Mouse (Mus musculus): ENCODE results near the gene Lrit2.

Lrit2 gene

DNA sequence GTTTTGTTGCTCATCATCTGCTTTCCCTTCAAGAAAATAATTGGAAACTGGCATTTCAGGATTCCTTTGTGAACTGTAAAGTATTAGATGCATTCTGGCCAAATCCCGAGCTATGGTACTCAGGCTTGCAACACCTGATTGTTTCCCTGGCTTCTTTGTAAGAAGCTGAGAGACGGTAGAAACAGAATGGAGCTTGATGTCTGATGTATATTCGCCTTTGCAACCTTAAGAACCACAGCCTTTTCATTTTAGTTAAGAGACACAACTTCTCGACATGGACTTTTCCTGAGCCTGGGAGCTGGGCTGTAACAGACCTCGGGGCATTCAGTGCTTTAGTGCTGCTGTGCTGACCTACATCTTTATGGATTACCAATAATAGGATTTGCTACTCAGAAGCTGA lies at the start of gene Lrit2:
Lrit2 (plus strand) TSS at position 301 of the 400 bp plus-strand sequence.
- DNase-seq (ENCODE audit: low spot score) = no peak

DNA sequence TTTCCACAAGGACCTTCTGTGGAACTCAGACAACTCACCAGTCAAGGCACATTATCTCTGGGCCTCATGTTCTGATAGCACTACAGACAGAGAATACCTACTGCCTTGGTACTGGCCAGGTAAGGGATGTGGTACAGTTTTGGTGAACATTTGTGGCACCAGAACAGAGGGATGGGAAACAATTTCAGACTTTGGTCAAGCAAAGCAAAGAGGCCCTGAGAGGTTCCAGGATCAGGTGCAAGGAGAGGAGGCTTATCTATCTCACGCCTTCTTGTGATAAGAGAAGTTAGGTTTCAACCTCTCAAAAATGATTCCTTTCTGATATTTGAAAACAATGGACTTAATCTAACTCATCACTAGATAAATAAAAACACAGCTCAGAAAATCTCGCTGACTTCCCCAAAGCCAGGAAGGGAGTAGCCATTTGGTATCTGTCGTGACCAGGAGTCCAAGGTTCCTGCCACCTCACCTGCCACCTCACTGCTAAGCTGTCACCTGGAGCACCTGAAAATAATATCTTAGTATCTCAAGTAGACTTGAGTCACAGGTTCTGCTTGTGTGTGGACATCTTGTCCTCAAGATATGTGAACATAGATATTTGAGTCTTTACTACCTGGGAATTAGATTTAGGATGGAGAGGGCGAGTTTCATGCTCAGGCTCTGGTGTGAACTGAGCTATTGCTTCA lies 40.3 kb upstream of the Lrit2 start:
- DNase-seq (ENCODE audit: low spot score) = no peak

DNA sequence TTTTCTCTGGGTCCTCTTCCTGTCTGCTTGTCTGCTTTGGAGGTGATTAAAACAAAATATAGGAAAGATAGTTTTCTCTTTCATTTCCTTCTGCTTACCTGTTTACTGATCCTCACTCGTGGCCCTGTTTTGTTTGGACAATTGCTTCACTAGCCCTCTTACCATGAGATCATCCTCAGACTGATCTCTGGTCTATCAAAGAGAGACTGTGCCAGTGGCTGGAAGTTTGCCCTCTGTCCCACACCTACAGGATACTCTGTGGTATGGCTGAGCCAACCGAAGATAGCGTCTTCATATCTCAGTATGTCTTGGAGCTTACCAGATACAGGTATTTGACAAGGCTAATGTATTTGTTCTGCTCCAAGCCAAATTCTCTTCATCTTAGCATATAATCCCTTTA lies 39.8 kb upstream of the Lrit2 start:
- DNase-seq (ENCODE audit: low spot score) = no peak

DNA sequence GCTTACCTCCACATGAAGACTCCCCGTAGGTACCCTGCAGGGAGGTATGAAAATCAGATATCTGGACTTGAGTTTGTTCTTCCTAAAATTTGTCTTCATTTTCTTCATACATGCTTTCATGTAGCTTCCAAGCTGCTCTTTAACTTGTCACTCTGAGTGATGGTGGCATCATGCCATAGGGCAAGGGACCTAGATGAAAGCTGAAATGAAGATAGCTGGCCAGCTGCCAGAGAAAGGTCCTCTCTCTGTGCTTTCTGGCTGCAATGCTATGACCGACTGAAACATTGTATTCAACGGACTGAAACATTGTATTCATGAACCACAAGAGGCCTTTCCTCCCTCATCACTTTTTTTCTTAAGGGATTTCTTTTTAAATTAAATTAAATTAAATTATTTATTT lies 39.2 kb upstream of the Lrit2 start:
- no peak for DNase-seq (ENCODE audit: low spot score)

DNA sequence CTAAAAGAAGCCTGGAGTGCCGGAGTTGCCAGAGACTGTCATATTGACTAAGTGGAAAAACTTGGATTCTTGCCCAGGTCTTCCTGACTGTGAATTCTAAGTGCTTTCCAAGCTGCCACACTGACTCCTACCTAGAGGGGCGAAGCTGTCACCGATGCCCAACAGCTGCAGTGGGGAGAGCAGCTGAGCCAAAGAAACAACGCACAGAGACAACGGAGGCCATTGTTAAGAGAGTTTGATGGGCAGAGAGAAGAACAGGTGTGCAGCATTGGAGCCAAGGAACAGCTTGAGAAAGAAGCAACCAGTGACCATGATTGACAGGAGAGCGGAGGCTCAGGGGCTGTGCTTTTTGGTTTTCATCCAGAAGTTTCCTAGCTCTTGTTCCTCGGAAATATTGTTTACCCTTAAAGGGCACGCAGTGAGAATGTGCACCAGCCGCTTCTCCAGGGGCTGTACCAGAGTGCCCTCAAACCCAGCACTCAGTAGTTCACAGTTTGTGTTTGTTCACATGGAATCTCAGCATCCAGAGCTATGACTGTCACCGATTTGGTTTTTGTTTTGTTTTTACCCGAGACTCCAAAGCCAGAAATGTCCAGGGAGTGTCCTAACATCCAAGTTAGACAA lies 35.1 kb upstream of the Lrit2 start:
- DNase-seq (ENCODE audit: low spot score) = no peak

DNA sequence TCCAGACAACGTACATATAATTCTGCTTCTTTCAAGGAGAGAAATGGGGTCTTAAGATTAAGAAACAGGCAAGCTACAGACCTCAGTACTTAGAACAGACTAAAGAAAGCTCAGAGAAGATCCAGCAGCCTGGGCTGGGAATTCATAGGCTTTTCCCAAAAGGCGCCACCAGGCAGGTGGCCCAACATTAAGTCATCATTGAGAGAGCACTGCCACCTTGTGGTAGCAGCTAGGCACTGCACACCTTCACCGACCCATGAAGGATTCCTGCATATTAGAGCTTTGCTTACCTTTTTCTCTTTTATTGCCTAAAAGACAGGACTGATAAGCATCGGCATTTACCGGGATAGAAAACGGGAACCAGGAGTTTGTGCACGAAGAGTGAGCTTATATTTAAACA lies 34.5 kb upstream of the Lrit2 start:
- DNase-seq (ENCODE audit: low spot score) = peak; percentile 84

DNA sequence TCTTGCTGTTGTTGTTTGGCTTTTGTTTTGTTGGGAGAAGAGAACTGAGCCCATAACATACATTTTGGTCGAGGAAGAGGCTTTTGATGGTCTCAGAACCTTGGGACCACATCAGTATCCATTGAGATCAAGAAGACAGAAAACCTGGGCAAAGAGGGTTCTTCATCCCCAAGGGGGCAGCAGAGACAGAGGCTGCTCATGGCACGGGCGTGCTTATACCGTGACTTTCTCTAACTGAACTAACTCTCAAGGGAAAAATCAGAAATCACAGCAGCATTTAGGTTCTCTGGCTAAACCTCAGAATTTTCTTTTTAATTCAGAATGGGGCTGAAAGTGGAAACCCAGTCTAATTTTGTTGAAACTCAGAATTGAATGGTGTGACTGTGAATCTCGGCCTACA lies 33.3 kb upstream of the Lrit2 start:
- DNase-seq (ENCODE audit: low spot score) = no peak

DNA sequence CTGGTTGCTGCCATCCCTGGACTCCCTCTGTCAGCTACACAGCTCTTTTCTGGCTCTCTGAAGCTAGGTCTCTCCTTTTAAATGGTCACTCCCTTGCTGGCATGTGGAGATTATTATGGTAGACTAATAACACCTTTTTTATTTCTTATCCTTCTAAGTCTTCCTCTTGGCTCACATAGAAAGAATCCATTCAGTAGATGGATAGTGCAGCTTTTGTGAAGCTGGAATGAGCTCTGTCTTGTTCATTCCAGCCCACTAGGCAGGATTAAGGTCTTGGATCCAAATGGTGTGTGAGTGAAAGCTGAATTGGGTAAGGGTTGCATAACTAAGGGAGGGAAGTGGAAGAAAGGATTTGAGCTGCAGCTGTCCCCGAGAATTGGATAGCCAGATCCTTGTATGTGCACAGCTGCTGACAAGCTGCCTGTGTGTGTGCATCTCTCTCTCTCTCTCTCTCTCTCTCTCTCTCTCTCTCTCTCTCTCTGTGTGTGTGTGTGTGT lies 18.8 kb upstream of the Lrit2 start, which contains the start of gene Rgr:
Rgr (minus strand) TSS at position 51 of the 497 bp plus-strand sequence.
- DNase-seq (ENCODE audit: low spot score) = no peak

DNA sequence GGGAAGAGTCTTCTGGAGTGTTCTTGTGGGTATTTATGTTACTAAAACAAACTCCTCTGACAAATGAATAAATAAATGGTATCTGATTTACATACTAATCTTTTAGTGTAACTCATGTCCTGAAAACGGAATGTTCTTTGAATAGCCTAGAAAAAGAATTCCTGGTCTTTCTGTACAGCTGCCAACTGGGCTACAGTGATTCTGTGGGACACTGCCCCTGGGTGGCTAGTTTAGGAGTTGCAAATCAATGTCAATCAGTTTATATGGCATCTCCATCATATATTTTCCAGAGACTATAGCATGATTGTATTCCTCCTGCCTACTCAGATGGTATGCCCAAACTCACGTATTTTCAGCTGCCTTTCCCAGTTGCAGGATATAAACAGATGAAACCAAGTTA lies 2.9 kb upstream of the Lrit2 start:
- DNase-seq (ENCODE audit: low spot score) = no peak

DNA sequence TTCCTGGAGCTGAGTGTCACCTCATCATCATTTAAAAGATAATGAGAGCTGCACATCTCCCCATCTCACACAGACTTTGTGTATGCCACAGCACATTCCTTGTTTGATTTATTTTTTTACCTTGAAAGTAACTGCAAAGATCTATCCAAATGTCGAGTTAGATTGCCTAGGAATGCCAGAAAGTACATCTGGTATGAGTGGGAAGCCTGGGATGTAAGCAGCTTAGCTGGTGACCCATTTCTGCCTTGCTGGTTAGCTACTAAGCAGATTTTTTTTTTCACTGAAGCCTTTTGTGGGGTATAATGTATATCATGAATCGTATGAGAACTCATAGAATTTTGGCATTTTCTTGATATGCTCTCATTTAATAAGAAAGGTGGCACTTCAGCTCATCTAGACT lies 1.1 kb upstream of the Lrit2 start:
- no peak for DNase-seq (ENCODE audit: low spot score)

DNA sequence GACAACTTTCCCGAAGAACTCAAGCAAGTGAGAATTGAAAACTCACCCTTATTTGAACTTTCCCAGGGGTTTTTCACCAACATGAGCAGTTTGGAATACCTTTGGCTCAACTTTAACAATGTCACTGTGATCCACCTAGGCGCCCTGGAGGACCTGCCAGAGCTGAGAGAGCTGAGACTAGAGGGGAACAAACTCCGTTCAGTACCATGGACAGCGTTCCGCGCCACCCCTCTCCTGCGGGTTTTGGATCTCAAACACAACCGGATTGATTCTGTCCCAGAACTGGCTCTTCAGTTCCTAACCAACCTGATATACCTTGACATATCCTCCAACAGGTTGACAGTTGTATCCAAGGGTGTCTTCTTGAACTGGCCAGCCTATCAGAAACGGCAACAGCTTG lies 787 bp downstream of the Lrit2 start:
- DNase-seq (ENCODE audit: low spot score) = peak; percentile 79

DNA sequence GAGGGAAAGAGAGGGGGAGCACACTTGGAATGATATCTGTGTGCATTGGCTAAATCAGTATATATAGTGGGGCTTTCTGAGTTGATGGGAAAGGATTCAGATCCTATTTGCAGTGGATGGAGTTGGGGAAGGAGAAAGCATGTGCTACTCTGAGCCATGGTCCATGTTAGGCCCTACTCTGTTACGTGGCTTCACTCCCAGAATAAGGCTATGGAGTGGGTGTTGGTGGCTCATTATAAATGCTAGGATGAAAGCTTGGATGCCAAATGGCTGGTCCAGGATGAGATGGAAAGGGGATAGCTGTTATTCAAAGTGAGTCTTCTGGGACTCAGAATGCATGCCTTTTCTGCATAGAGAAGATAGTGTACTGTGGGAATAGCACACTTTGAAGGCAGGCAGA lies 13.0 kb downstream of the Lrit2 start:
- DNase-seq (ENCODE audit: low spot score) = no peak

DNA sequence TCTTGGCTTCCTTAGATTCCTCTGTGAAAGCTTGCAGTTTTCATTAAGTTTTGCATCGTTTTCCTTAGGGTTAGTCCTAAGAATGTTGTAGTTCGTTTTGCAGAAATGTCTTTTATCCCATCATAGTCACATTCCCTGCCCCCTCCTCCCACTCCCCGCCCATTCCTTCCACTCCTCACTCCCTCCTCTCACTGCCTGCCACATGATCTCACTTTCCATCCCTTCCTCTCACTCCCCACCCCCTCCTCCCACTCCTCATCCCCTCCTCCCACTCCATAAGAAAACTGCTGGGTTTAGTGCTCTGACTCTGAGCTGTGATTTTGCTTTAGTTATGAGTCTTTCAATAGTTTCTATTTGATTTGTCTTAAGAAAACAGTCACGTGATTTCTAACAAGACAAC lies 16.0 kb downstream of the Lrit2 start:
- no peak for DNase-seq (ENCODE audit: low spot score)

DNA sequence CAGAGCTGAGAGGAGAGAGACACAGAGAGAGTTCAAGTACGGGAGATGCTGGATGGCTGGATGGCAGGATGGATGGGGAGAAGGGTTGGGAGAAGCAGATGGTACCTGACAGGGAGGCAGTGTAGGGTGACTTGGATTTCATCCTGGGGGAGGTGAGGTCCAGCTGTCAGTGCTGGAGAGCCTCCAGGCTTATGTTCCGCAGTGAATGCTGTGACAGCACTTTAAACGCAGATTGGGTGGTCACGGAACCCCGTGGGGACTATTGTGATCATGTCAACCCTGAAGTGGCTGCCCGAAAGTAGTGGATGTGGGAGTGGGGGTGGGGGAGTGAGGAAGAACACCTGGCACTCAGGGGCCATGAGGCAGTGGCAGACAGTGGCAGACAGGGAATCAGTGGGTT lies 26.7 kb downstream of the Lrit2 start:
- DNase-seq (ENCODE audit: low spot score) = no peak

DNA sequence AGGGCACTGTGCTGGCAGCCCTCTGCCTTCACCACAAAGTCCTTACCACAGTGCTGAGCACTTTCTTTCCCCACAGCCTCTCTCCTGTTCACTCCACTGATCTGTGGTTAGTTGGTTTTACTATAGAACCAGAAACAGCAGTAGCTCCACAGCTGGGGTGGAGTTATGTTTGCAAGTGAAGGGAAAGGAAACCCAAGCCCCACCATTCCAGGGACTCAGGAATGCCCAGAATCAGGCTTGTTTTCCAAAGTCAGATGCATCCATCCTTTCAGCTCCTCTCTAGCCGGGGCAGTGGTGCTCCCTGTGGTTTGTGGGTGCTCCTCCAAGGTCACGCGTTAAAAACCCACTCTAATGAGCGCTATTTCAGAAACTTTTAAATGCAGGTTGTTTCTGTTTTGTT lies 27.8 kb downstream of the Lrit2 start:
- no peak for DNase-seq (ENCODE audit: low spot score)

DNA sequence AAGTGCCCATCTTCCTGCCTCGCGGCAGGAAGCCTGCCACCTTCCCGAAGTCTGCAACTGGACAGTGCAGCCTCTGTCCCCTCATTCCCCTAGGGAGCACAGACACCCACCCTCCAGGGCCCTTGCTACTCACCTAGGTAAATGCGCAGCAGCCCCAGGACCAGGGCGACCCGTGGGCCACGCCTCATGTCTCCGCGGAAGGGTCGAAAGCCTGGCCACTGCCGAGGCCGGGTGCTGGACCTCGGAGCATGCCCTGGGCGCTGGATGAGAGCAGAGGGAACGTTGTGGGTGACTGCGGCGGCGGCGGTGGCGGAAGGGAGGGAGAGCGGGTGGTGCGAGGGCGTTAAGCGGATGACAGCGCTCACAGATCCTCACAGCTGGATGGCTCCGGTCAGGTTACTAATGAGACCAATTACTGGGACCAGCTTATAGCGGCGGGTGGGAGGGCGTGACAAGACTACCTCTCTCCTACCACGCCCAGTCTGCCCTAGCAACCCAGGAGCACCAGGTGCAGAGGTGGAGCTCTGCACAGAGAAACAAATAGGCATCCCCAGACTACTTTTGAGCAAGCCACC lies 30.3 kb downstream of the Lrit2 start, which contains the start of gene Cdhr1:
Cdhr1 (minus strand) TSS at position 392 of the 575 bp plus-strand sequence.
- DNase-seq (ENCODE audit: low spot score) = peak; percentile 66

DNA sequence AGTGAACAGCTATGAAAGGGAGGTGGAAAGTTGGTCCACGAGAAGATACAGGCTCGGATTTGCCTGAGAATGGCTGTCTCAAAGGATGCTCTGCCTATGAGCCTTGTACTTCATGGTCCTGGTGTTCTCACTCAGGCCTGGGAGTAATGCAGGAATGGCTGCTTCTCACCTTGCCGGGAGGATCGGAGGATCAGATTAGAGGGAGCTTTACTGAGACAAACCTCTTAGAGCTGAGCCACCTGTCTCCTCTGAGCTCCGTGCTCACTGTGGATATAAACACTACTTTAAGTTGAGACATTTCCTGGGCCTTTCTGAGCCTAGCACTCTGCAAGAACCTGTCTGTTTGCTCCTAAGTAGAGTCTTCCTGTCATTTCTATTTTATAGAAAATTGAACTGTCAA lies 33.8 kb downstream of the Lrit2 start:
- DNase-seq (ENCODE audit: low spot score) = no peak

DNA sequence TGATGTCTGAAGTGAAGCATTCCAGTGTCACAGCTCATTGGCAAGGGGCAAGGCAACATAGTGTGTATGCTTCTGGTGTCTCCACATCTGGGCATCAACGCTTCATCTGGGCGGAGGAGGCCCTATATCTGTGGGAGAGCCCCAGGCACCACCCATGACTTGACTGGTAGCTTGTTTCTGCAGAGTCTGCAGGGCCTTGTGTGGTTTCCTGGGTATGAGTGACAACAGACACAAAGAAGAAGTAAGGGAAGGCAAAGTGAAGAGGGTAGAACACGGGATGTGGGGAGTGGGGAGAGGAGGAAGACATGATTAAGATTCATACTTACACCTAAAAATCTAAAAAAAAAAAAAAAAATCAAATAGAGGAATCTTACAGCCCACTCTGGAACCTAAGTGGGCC lies 34.8 kb downstream of the Lrit2 start:
- no peak for DNase-seq (ENCODE audit: low spot score)

DNA sequence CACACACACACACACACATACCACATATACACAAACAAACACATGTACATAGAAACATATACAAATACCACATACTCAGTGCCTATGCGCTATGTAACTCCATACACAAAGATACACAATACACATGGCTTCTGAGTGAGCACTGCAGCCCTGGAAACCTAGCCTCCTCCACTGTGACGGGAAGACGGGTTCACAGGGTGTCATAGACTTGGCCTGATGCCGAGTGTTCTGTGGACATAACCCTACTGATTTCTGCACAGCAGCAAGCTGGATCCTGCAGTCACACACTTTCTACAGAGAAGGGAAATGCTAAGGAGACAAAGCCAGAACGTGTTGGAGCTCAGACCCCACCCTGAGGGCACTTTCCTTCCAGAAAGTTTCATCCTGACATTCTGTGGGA lies 37.0 kb downstream of the Lrit2 start:
- no peak for DNase-seq (ENCODE audit: low spot score)

DNA sequence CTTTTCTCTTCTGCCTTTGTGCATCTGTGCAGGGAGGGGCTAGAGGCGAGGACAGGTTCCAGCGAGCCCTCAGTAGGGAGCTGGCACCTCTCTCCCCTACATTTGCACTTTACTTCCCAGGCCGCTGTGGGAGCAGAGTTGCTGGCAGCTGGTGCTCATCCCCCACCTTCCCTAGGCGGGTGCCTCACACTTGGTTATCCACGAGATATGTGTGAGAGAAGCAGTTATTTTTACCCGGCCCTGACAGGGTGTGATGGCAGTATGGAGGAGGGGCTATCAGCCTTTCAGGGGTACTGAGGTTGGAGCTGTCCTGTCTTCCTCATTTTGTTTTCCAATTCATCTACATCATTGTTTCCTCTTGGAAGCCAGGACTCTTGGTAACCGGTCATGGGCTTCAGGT lies 38.1 kb downstream of the Lrit2 start:
- DNase-seq (ENCODE audit: low spot score) = no peak

DNA sequence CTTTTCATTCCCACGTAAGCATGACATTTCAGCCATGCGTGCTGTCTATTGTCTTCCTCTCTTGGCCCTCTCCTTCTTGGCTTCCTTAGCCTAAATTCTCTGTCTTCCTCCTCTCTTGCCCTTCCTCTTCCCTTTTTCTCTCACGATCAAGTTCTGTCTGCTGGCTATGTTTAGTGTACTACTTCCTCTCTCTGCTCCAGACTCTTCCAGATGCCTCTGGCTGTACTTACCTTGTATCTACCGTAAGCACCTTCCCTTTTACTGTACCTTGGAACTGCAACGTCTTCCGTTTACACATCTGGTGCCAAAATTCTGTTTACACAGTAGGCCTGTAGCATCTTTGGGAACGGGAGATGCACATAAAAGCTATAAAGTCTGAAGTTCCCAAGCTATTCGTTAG lies 41.7 kb downstream of the Lrit2 start:
- no peak for DNase-seq (ENCODE audit: low spot score)

DNA sequence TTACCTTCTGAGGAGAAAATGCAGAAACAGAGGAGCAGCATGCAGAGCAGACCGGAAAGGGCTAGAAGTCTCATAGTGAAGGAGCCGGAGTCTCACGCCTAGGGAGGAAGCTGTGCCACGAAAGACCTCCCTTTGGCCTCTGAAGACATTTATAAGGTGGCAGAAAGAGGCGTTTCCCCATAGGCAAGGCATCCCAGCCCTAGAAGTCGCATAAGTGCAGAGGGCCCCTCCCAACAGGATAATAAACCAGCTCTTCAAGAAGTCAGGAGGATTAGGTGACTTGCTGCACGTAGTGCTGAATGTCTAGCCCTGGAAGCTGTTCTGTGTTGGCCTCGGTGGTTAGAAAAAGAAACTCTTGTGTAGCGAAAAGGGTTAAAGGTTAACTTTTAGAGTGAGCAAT lies 42.2 kb downstream of the Lrit2 start:
- peak; percentile 10 for DNase-seq (ENCODE audit: low spot score)

DNA sequence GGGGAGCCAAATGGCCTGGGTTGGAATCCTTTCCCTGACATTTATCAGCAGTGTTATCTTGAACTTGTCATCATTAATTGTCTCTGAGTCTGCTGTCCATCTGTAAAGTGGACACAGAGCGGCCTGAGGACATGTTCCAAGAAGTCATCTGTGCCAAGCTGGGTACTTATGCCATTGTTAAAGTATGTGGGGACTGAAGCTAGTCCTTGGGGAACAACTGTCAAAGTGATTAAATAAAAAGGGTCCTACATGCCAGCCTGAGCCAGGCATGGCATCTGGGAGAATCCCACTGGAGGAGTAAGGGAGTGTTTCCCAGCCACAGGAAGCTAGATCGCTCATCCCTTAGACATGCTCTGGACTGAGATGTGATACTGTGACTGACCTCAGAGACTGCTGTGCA lies 42.7 kb downstream of the Lrit2 start:
- peak; percentile 8 for DNase-seq (ENCODE audit: low spot score)
